Mouse (Mus musculus): ENCODE measurements at regions not wholly inside any gene's neighbourhood (a gene's known extent, or its start where the extent isn't known, plus 50 kb on each side); places are given as distances from the start of the nearest gene placed in this dataset.

DNA sequence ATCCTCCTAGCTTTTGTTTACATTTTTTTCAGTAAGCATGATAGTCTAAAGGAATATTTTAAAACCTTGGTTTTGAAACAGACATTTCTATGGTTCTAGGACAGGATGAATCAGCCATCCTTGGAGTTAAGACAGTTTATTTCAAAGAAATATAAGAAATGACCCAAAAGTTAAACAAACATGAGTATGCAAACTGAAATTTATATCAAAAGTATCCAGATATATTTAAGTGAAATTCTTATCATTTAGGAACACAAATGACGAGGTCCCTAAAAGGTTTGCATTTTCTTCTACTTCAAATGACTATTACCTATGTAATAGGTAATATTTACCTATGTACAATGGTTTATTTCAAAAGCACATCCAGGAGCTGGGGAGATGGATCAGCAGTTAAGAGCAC, 179.5 kb downstream of the Ndufa4 start:
- no peak for TF ChIP-seq CTCF (IDR thresholded peaks at IDR 0.05)
- no peak for TF ChIP-seq POLR2A (IDR thresholded peaks at IDR 0.05; ENCODE audit: insufficient read depth, low read depth, low read length)
- TF ChIP-seq EP300 (IDR thresholded peaks at IDR 0.05; ENCODE audit: insufficient read depth, low read depth, low read length): no peak

All from heart, adult 2 months (tissue).